Mouse (Mus musculus) neutrophil, adult 5-6 weeks (primary cell): ENCODE data around the gene Cldnd2. TPM values are rescaled to one million over a fixed set of nuclear protein-coding genes. Genes with fewer than 3 reads are reported as not detected.
"Not testable (repeated sequence)": the region's sequence is repeated elsewhere in the genome, so short reads cannot be mapped to it uniquely, and the experiment has no call there.

Experiments used
- ATAC-seq: fragments of 151-379, 151-347 bp; 2 replicates; pipeline ENCODE4 v1.8.0; 2017; ENCODE audit warnings: mild to moderate bottlenecking, moderate TSS enrichment; ENCODE audit not compliant: insufficient number of reproducible peaks, poor library complexity, low FRiP score, severe bottlenecking; ENCODE audit errors: extremely low read depth
- total RNA-seq: library from RNA; stranded (forward); fragments of 200-1000 nt; gene quantifications from 2 replicates; pipeline ENCODE4 v1.2.3, GENCODE M21; 2017

Cldnd2 gene
- total RNA-seq: not detected in 2 replicates

DNA sequence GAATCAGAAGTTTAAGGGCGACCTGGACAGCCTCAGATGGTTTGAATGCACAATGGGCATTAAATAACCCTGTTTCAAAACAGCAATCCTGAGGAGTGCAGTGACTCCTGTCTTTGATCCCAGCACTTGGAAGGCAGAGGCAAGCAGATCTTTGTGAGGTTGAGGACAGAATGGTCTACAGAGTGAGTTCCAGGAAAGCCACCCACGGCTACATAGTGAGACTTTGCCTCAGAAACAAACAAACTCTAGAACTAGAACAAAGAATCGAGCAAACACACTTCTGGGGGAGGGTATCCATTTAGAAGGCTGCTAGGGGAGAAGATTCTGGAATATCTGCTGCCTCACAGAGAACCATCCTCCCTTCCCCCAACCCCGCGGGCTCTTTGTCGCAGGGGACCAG lies at the start of gene Cldnd2:
Cldnd2 (plus strand) TSS at position 301 of the 400 bp plus-strand sequence.
- no peak for ATAC-seq

DNA sequence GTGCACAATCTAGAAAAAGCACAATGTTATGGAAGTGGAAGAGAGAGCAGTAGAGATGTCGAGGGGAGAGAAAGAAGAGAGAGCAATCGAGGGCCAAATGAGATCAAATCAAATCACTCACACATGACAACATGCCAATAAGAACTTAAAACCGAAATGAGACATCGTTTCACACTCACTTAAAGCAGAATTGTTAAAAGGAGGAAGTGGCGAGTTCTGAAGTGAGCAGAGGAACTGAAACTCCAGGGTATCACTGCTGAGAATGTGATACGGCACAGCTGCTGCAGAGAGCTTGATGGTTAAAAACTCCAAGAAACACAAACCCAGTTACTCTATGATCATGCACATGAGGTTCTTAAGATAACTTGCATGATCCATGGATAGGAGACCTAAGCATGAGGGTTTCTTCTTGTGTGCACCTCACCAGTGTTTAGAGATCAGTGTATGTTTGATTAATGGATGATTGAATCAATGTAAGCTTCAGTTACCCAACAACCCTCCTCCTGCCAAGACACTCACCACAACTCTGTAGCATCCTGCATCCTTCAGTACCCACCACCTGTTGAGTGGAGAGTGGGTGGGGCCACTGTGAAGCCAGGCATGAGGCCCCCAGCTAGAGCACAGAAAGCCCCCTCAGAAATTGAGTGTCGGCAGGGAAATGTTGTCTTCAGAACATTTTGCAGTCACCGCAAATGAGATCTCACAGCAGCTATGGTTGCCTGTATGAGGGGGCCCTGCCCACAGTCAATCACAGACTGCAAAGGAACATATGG lies 48.0 kb upstream of the Cldnd2 start:
- ATAC-seq: peak; percentile 89

- ATAC-seq: no peak
These were observed 41.1 kb upstream of the Cldnd2 start for GRCm38 (mm10) chr7:43399501-43399900.

GRCm38 (mm10) chr7:43402718-43403117 lies 37.9 kb upstream of the Cldnd2 start:
- no peak for ATAC-seq

DNA sequence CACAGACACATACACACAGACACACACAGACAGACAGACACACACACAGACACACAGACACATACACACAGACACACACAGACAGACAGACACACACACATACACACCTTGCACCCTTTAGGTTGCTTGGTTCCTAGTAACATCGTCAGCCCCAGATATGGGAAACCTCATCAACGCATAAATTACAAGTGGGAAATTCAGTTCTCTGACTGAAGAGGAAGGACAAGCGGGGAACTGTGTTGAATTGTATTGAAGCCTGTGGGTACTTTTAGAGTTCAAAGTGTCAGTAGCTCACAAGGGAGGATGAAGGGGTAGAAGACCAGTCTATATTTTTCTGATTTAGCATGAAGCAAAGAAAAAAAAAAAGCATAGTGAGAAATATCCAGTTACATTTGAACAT lies 33.0 kb upstream of the Cldnd2 start:
- ATAC-seq: peak; percentile 25; the same call in 1 of the 2 replicates

DNA sequence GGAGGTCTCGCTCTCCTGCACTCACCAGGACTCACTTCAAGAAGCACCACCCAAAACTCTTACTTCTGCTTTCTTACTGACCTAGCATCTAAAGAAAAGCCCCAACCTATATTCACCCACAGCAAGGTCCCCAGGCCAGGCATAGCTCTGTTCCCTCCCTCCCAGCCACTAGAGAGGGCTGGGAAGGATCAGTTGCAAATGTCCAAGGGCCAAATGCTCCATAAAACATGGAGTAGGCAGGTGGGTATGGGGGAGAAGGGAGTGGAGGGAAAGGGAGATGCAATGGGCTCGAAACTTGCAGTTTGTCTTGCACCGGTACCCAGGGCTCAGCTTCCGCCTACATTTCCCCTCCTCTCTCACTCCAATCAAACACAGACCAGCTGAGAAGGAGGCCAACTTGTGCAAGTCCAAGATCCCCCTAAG lies 32.4 kb upstream of the Cldnd2 start, which contains the start of gene Siglecg:
Siglecg (plus strand) TSS at position 74 of the 423 bp plus-strand sequence.
- peak; percentile 82 for ATAC-seq

DNA sequence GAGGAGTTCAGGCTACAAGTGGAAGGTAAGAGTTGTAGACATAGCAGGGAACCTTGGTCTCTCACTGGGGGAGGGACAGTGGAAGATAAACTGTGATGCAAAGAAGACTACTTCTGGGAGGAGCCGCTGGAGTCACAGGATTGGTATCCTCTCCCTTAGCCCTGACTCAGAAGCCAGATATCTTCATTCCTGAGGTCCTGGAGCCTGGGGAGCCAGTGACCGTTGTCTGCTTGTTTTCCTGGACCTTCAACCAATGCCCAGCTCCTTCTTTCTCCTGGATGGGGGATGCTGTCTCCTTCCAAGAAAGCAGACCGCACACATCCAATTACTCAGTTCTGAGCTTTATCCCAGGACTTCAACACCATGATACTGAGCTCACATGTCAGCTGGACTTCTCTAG lies 31.5 kb upstream of the Cldnd2 start:
- no peak for ATAC-seq

DNA sequence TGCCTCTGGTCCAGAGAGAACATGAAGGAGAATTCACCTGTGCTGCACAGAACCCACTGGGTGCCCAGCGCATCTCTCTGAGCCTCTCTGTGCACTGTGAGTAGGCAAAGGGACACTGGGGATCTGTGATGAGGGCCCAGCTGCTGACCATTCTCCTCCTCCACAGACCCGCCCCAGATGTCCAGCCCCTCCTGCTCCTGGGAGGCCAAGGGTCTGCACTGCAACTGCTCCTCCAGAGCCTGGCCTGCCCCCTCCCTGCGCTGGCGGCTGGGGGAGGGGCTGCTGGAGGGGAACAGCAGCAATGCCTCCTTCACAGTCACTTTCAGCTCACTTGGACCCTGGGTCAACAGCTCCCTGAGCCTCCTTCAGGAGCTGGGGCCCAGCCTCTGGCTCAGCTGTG lies 28.9 kb upstream of the Cldnd2 start:
- ATAC-seq: not testable (repeated sequence)

GRCm38 (mm10) chr7:43417298-43417697 lies 23.3 kb upstream of the Cldnd2 start:
- no peak for ATAC-seq

DNA sequence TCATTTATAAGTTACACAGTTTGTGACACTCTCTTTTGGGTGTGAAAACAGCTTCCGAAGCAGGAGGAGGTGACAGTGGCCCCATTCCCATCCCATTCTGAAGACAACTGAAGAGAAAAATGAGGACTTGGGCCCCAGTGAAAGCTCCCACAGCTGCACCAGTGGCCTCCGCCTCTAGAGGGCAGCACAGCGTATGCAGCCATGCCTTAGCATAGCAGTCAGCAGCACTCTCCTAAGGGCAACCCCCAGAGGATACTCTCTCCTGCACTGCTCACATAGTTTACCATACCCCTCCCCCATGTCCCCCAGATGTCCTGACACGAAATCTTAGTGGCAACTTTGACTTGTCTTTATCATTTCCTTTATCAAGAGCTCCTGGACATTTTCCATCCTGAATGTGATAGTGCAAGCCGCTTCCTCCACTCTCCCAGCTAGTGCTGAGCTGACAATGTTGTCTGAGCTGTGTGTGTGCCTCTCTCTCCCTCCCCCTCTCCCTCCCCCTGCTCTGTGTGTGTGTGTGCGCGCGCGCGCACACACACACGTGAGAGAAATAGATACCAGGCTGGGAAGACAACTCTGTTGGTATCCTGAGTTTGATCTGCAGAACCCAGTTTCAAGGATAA lies 17.5 kb upstream of the Cldnd2 start:
- ATAC-seq: peak; percentile 98

DNA sequence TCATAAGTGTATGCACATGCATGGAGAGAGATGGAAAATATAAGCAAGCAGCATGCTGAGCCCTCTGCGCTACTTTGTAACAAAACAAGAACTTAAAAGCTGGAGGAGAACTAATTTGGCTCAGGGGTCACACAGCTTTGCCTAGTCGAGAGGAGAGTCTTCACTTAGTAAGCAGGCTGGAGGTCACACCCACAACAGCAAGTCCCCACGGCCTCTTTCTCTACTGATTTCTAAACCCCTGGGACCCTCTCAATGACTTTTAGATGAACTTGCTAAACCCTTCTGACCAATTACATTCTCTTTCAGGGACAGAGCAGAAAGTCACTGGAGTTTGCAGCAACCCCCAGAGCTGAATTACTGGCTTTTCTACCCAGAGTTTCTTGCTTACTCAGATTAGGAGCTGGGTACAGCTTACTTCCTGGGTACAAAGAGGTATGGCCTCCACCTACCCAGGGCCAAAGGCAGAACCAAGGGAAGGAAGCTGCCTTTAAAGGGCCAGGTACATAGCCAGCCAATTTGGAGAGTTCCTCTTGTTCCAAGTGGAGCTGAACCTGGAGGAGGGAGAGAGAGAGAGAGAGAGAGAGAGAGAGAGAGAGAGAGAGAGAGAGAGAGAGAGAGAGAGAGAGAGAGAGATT lies 16.5 kb upstream of the Cldnd2 start:
- ATAC-seq: no peak

DNA sequence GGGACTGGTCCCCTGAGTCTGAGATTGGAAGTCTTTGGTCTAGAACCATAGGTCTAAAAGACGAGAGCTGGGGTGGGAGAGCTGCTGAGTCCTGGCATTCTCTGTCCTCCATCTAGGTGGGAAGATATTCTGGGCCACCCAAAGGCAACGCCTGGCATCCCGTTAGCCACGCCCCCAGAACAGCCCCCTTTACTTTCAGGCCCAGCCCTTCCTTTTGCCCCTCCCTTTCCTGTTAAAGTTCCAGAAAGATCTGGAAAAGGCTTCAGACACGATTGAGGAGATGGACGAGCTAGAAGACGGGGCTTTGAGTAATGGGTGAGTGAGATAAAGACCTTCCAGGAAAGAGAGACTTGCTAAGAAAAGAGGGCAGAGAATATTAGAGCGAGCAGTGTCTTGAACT lies 13.2 kb upstream of the Cldnd2 start, which contains the start of gene Lim2:
Lim2 (plus strand) TSS at position 265 of the 400 bp plus-strand sequence.
- no peak for ATAC-seq

- ATAC-seq: no peak
These were observed 11.1 kb upstream of the Cldnd2 start for GRCm38 (mm10) chr7:43429500-43429899.

DNA sequence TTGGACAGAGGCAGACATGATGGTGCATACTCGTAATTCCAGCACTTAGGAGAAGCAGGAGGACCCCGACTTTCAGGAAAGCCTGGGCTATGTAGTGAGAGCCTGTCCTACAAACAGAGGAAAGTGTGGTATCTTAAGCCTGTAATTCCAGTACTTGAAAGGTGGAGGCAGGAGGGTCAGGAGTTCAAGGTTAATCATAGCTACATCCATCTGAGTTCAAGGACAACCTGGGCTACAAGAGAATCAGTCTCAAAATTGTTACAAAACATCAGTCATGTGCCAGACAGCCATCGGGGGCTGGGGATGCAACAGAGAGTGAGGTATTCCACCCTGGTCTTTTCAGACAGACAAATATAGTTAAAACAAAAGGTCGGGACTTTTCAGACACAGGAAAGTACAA lies 7.7 kb upstream of the Cldnd2 start:
- no peak for ATAC-seq

DNA sequence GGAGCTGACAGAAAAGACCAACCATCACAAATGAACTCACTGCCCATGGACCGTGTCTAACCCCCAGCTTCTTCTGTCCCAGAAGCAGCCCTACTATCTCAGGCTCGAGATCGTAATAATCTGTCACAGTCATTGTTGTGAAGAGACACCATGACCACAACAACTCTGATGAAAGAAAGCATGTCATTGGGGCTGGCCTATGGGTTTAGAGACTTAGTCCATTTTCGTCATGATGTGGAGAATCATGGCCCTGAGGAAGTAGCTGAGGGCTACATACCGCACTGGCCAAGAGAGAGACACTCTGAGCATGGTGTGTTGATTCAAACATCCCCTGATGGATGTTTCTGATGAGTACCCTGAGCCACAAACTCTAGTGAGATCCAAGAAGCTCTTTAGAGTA lies 5.9 kb upstream of the Cldnd2 start:
- no peak for ATAC-seq

- peak; percentile 31; the same call in 1 of the 2 replicates for ATAC-seq
These were observed 4.0 kb upstream of the Cldnd2 start, which contains the start of gene Nkg7 for GRCm38 (mm10) chr7:43436341-43437255. Gene Nkg7, plus strand, starts transcription at chr7:43437073.

DNA sequence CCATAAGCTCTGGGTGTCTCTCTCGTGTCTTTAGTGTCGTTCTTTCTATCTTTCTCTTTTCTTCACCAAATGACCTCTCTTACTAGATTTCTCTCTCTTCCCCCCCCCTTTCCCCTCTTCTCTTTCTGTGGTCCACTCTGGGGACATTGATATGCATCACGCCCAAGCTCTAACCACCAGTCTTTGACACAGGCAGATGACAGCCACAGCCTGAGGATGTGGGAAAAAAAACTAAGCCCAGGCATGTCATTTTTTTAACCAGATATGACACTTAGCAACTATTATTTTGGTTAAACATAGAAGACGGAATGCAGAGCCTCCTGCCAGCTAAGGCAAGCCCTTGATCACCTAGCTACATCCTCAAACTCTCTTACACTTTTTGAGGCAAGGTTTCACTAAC lies 2.0 kb upstream of the Cldnd2 start:
- ATAC-seq: no peak

- ATAC-seq: no peak
These were observed 489 bp downstream of the Cldnd2 start for GRCm38 (mm10) chr7:43441071-43441470.

- ATAC-seq: no peak
These were observed 2.1 kb downstream of the Cldnd2 start for GRCm38 (mm10) chr7:43442684-43443083.
